Mouse (Mus musculus): ENCODE measurements around the gene Cenpt.

The Cenpt gene

GRCm38 (mm10) chr8:105853178-105853577 is at the start of gene Cenpt:
Cenpt (minus strand) TSS chr8:105853278.
- no peak for DNase-seq

- DNase-seq = no peak
Measured at GRCm38 (mm10) chr8:105900941-105901616, 48.0 kb upstream of the Cenpt start.

- peak; percentile 90 for DNase-seq
Measured at GRCm38 (mm10) chr8:105900180-105900940, 47.3 kb upstream of the Cenpt start, which contains the start of gene Pskh1. Pskh1 (plus strand) TSS chr8:105900441.

GRCm38 (mm10) chr8:105897801-105898480 is 44.9 kb upstream of the Cenpt start:
- no peak for DNase-seq

- no peak for DNase-seq
Measured at GRCm38 (mm10) chr8:105893339-105893738, 40.3 kb upstream of the Cenpt start, which contains the start of gene Nrn1l. Nrn1l (plus strand) TSS chr8:105893567.

GRCm38 (mm10) chr8:105892432-105892831 is 39.4 kb upstream of the Cenpt start:
- no peak for DNase-seq

- no peak for DNase-seq
Measured at GRCm38 (mm10) chr8:105890870-105891269, 37.8 kb upstream of the Cenpt start.

- DNase-seq = no peak
Measured at GRCm38 (mm10) chr8:105889756-105890465, 36.8 kb upstream of the Cenpt start.

- DNase-seq = peak; percentile 82
Measured at GRCm38 (mm10) chr8:105880754-105881520, 27.9 kb upstream of the Cenpt start, which contains the start of gene Edc4. Edc4 (plus strand) TSS chr8:105880881.

GRCm38 (mm10) chr8:105874301-105874700 is 21.2 kb upstream of the Cenpt start:
- no peak for DNase-seq

GRCm38 (mm10) chr8:105866364-105867029 is 13.4 kb upstream of the Cenpt start:
- DNase-seq = no peak

GRCm38 (mm10) chr8:105861951-105862350 is 8.9 kb upstream of the Cenpt start:
- no peak for DNase-seq

- peak; percentile 89 for DNase-seq
Measured at GRCm38 (mm10) chr8:105860143-105860981, 7.3 kb upstream of the Cenpt start, which contains the start of gene Nutf2. Nutf2 (plus strand) TSS chr8:105860580.

GRCm38 (mm10) chr8:105859314-105859713 is 6.2 kb upstream of the Cenpt start:
- no peak for DNase-seq

- no peak for DNase-seq
Measured at GRCm38 (mm10) chr8:105858495-105858894, 5.4 kb upstream of the Cenpt start.

- no peak for DNase-seq
Measured at GRCm38 (mm10) chr8:105856168-105856835, 3.2 kb upstream of the Cenpt start.

GRCm38 (mm10) chr8:105855248-105856167 is 2.4 kb upstream of the Cenpt start:
- peak; percentile 47 for DNase-seq

- peak; percentile 86 for DNase-seq
Measured at GRCm38 (mm10) chr8:105854715-105855216, 1.7 kb upstream of the Cenpt start, which contains the start of gene Thap11. Thap11 (plus strand) TSS chr8:105855132.
